Mouse (Mus musculus) yolk sac, embryonic 10.5 days (tissue): ENCODE measurements around the gene Ctnnbip1.

ENCODE experiments used
- DNase-seq: peaks from one replicate; pipeline ENCODE4 v3.0.0-alpha.2; 2017; ENCODE audit warnings: low spot score

The Ctnnbip1 gene

GRCm38 (mm10) chr4:149561986-149562904, 44.2 kb downstream of the Ctnnbip1 start:
- DNase-seq, result no peak

GRCm38 (mm10) chr4:149562905-149563347, 44.9 kb downstream of the Ctnnbip1 start:
- no peak for DNase-seq

GRCm38 (mm10) chr4:149563941-149564361, 45.9 kb downstream of the Ctnnbip1 start:
- no peak for DNase-seq

GRCm38 (mm10) chr4:149564452-149565407, 46.7 kb downstream of the Ctnnbip1 start:
- DNase-seq, result peak; percentile 35

DNA sequence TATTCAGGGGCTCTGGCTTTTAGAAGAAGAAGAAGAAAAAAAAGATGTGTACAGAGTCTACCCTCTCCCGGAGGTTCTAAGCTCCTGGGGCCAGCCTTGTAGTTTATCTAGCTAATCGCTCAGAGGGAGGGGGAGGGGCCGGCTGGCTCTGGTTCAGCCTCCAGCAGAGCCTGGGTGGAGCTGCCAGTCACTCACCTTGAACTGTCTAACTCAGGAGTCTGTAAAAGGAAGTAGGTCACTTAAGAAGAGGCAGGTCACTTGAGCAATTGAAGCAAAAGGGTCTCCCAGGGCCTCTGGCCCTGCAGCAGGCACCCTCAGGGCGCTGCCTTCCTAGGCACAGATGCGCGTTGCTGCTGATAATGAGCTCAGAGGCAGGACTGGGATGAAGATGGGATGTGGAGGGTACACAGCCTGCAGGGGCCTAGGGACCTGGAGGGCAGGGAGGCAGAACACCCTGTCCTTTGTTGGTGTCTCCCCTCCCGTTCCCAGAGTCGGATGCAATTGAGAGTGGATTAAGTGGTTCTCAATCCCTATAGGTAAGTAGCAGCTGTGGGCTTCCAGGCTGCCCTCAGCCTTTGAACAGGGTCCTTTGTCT, 49.5 kb downstream of the Ctnnbip1 start:
- peak; percentile 43 for DNase-seq

DNA sequence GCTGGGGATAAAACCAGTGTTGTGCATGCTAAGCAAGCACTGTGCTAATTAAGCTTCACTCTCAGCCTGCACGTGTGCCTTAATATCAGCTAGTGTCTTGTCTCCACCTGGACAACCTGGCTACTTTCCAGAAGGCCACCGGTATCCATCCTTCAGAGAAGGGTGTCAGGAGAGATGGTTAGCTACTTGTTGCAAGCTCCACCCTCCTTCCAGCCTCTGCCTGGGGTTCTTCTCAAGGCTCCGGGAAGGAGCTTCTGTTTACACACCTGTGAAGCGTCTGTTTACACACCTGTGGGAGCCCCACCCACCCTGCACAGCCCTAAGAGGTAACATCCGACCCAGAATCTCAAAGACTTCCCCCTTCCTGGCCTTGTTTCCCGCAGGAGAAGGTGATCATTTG, 50.6 kb downstream of the Ctnnbip1 start:
- DNase-seq, result no peak

GRCm38 (mm10) chr4:149569781-149570497, 51.9 kb downstream of the Ctnnbip1 start:
- DNase-seq, result no peak

DNA sequence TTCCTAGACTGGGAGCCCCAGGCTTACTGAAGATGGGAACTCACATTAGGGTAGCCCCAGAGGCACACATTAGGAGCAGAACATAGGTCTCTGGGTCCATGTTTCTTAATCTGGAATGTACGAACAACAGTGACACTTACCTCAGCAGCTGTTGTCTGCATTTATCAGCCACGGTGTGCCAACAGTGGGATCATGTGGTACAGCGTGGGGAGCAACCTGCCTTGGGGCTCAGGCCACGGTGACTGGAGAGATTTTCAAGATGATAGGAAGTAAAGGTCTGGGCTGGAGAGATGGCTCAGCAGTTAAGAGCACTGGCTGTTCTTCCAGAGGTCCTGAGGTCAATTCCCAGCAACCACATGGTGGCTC, 52.4 kb downstream of the Ctnnbip1 start:
- no peak for DNase-seq

DNA sequence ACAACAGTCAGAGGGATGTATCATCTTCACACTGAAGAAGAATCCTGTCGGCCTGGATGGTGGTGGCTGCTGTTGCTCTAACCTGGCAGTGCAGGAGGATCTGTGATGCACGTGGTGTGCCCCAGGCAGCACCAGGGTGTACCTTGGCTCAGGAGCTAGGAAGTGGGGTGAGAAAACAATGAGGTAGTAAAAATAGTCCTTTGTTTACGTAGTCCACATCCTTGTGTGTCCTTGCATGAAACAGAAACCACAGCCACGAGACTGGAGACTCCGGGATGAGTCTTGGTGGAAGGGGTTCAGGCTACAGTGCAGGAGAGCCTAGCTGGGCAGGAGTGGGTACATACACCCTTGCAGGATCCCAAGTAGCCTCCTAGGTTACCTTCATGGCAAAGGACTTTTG, 53.2 kb downstream of the Ctnnbip1 start:
- DNase-seq, result no peak

DNA sequence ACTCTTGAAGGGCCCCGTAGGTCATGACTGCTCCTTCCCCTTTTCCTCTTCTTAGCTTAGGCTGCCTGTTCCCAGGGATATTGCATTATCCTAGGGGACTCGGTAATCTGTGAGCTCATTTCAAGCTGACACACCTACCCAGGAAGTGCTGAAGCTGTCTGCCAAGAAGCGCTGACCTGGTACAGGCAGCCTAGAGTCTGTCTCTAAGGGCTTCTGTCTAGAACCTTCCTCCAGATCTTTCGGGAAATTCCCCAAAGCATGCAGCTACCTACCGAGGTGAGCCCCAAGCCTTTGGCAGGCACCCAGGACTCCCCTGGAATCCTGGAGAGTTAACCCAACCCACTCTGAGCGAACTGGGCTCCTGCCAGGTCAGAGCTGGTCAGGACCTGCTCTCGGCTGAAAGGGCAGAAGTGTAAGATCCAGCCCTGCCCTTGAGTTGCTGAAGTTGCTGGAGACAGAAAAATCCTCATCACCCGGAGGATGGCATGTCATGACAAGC, 53.7 kb downstream of the Ctnnbip1 start:
- DNase-seq, result no peak

DNA sequence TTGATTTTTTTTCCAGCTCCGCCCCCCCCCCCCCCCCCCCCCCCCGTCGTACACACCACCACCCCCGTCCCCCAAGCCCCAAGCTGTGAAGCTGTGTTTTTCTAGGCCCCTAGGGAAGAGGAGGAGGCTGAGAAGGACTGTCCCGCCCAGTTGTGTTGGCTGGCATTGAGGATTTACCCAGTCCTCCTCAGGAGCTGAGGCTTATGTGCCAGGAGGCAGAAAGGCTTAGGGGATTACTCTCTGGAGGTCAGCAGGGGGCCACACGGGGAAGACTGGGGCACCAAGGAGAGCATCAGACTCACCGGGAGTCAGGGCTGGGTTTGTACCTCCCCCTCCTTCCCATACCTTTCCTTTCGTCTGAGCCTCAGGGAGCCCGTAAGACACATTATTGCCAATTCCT, 54.4 kb downstream of the Ctnnbip1 start:
- DNase-seq, result no peak

- no peak for DNase-seq
These were observed 54.8 kb downstream of the Ctnnbip1 start for GRCm38 (mm10) chr4:149572851-149573250.

GRCm38 (mm10) chr4:149574391-149574821, 56.4 kb downstream of the Ctnnbip1 start:
- no peak for DNase-seq

- no peak for DNase-seq
These were observed 58.0 kb downstream of the Ctnnbip1 start for GRCm38 (mm10) chr4:149576061-149576460.

- no peak for DNase-seq
These were observed 59.0 kb downstream of the Ctnnbip1 start for GRCm38 (mm10) chr4:149576993-149577548.

DNA sequence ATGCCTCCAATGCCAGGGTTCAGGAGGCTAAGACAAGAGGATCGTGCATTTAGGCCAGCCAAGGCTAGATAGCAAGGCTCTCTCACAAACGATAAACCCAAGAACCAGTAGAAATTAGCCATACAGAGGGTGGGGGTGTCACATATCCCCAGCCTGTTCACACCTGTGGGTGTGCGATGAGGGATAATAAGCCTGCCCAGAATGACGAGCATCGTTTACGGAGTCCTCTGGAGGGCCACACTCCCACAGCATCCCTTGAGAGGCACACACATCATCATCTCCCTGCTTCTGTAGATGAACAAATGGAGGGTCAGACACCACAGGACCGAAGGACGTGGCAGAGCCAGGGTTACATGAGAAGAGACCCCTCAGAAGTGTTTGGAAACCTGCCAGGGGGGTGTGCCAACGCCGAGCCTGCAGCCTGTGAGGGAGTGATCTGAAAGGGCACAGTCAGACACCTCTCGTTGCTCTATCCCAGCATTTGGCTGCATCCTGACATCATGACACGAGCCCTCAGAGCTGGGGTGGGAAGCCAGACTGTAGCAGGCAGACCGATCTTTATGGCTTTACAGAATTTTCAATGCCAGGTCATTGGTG, 60.1 kb downstream of the Ctnnbip1 start:
- no peak for DNase-seq

DNA sequence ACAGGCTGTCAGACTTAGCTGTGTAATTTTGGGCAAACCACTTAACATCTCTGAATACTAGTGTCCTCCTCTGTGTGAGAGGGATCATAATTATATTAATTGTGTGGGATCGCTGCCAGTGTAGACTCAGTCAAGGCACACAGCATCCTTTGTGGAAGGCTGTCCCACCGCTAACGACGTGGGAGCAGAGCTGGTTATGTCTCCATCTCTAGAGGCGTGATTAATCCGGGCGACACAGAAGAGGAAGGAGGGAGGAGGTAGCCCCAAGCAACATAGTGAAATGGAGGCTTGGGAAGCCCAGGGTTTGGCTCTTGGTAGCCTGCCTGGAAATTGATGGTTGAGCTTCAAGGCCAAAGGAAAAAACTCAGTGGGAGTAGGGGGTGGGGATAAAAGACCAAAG, 60.8 kb downstream of the Ctnnbip1 start:
- no peak for DNase-seq

DNA sequence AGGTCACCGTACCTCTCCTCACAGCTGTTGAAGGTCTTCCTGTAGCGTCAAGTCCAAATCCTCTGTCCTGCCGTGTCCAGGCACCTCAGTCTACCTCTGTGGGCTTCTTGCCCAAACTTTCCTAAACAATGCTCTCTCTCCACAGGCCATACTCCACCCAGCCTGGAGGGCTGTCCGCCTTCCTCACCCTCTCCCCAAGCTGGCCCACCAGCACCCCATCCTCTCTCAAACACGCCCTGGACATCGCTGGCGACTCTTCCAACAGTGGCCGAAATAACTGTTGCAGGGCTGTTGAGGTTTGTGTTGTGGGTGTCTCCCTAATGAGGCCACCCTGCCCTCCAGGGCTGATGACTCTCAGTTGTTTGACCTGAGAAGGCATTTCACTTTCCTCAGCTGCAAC, 67.2 kb downstream of the Ctnnbip1 start:
- DNase-seq, result no peak

GRCm38 (mm10) chr4:149586044-149586782, 68.2 kb downstream of the Ctnnbip1 start, which contains the start of gene Clstn1:
Gene Clstn1 (plus strand): TSS chr4:149586468.
- DNase-seq, result peak; percentile 45
